Mouse (Mus musculus) R1 (cell line): Measurements from ENCODE around the gene Qpctl.
A peak's percentile ranks its signal among the peaks of the same experiment; 100 is the strongest.

ENCODE experiments used
- DNase-seq: peaks from one replicate; pipeline ENCODE4 v3.0.0-alpha.2; 2018; ENCODE audit warnings: low read depth, low spot score

The Qpctl gene

GRCm38 (mm10) chr7:19121686-19122085, 27.4 kb downstream of the Qpctl start:
- no peak for DNase-seq

- DNase-seq, result peak; percentile 99
Observed at GRCm38 (mm10) chr7:19119631-19120429, 29.3 kb downstream of the Qpctl start, which contains the start of gene Fbxo46. TSS of gene Fbxo46 (plus strand) at chr7:19119859.

GRCm38 (mm10) chr7:19119083-19119482, 30.0 kb downstream of the Qpctl start:
- peak; percentile 10 for DNase-seq

GRCm38 (mm10) chr7:19118028-19118771, 30.9 kb downstream of the Qpctl start, which contains the start of gene Gm4969:
TSS of gene Gm4969 (minus strand) at chr7:19118368.
- DNase-seq, result peak; percentile 98

GRCm38 (mm10) chr7:19109565-19109964, 39.5 kb downstream of the Qpctl start:
- no peak for DNase-seq

GRCm38 (mm10) chr7:19107436-19107835, 41.7 kb downstream of the Qpctl start:
- DNase-seq, result no peak

GRCm38 (mm10) chr7:19104486-19104885, 44.6 kb downstream of the Qpctl start:
- DNase-seq, result no peak

GRCm38 (mm10) chr7:19103741-19104140, 45.4 kb downstream of the Qpctl start:
- DNase-seq, result no peak

- DNase-seq, result no peak
Observed at GRCm38 (mm10) chr7:19100290-19100689, 48.8 kb downstream of the Qpctl start.

GRCm38 (mm10) chr7:19098811-19099210, 50.3 kb downstream of the Qpctl start:
- DNase-seq, result no peak

GRCm38 (mm10) chr7:19097863-19098262, 51.2 kb downstream of the Qpctl start:
- DNase-seq, result no peak

- DNase-seq, result no peak
Observed at GRCm38 (mm10) chr7:19097217-19097616, 51.9 kb downstream of the Qpctl start.

GRCm38 (mm10) chr7:19096421-19096976, 52.6 kb downstream of the Qpctl start:
- DNase-seq, result no peak

- peak; percentile 79 for DNase-seq
Observed at GRCm38 (mm10) chr7:19095751-19096110, 53.4 kb downstream of the Qpctl start.

- DNase-seq, result peak; percentile 41
Observed at GRCm38 (mm10) chr7:19094826-19095750, 54.0 kb downstream of the Qpctl start.

- no peak for DNase-seq
Observed at GRCm38 (mm10) chr7:19094471-19094825, 54.6 kb downstream of the Qpctl start, which contains the start of gene Six5. TSS of gene Six5 (plus strand) at chr7:19094594.

- DNase-seq, result peak; percentile 99
Observed at GRCm38 (mm10) chr7:19093537-19094385, 55.3 kb downstream of the Qpctl start.

- DNase-seq, result peak; percentile 82
Observed at GRCm38 (mm10) chr7:19093174-19093521, 55.9 kb downstream of the Qpctl start.

GRCm38 (mm10) chr7:19092381-19093173, 56.5 kb downstream of the Qpctl start:
- peak; percentile 85 for DNase-seq

GRCm38 (mm10) chr7:19091913-19092312, 57.2 kb downstream of the Qpctl start:
- no peak for DNase-seq
